Mouse (Mus musculus) kidney, adult 2 months (tissue): Measurements from ENCODE around the gene Lipc.

ENCODE experiments used
- CTCF ChIP-seq: fragments of 200-500 bp; conservative IDR thresholded peaks from 2 replicates; pipeline ENCODE4 v1.5.1; 2011; ENCODE audit warnings: low read depth, mild to moderate bottlenecking, control low read depth, low read length, moderate library complexity, mixed read lengths; ENCODE audit not compliant: insufficient read depth, insufficient read length
- POLR2A ChIP-seq: fragments of 200-500 bp; IDR thresholded peaks from one replicate; pipeline ENCODE4 v1.6.1; 2011; ENCODE audit warnings: low read depth, low read length, control low read depth

- TF ChIP-seq CTCF (no peak), POLR2A (no peak)
These were observed 21.3 kb upstream of the Lipc start for GRCm38 (mm10) chr9:70973286-70973685.
